Mouse (Mus musculus): ENCODE results near the gene Nucb1.

The Nucb1 gene

GRCm38 (mm10) chr7:45461781-45462180, 48.4 kb downstream of the Nucb1 start:
- DNase-seq (ENCODE audit: low spot score), result no peak

GRCm38 (mm10) chr7:45461326-45461725, 48.9 kb downstream of the Nucb1 start:
- DNase-seq (ENCODE audit: low spot score), result peak; percentile 69

GRCm38 (mm10) chr7:45460860-45461314, 49.3 kb downstream of the Nucb1 start:
- DNase-seq (ENCODE audit: low spot score), result peak; percentile 78

GRCm38 (mm10) chr7:45460377-45460776, 49.8 kb downstream of the Nucb1 start:
- DNase-seq (ENCODE audit: low spot score), result peak; percentile 23

- peak; percentile 97 for DNase-seq (ENCODE audit: low spot score)
Observed at GRCm38 (mm10) chr7:45459564-45460140, 50.6 kb downstream of the Nucb1 start, which contains the start of gene Ftl1. Ftl1 (minus strand) TSS chr7:45459884.

GRCm38 (mm10) chr7:45458748-45459563, 51.2 kb downstream of the Nucb1 start:
- DNase-seq (ENCODE audit: low spot score), result peak; percentile 74

GRCm38 (mm10) chr7:45457204-45458060, 52.8 kb downstream of the Nucb1 start:
- DNase-seq (ENCODE audit: low spot score), result peak; percentile 55

GRCm38 (mm10) chr7:45456721-45457203, 53.4 kb downstream of the Nucb1 start:
- no peak for DNase-seq (ENCODE audit: low spot score)

GRCm38 (mm10) chr7:45455932-45456696, 54.1 kb downstream of the Nucb1 start:
- DNase-seq (ENCODE audit: low spot score), result peak; percentile 26

GRCm38 (mm10) chr7:45454971-45455370, 55.2 kb downstream of the Nucb1 start:
- DNase-seq (ENCODE audit: low spot score), result no peak

GRCm38 (mm10) chr7:45451344-45451982, 58.7 kb downstream of the Nucb1 start:
- peak; percentile 85 for DNase-seq (ENCODE audit: low spot score)

- no peak for DNase-seq (ENCODE audit: low spot score)
Observed at GRCm38 (mm10) chr7:45449974-45450373, 60.2 kb downstream of the Nucb1 start.

GRCm38 (mm10) chr7:45447325-45447990, 62.7 kb downstream of the Nucb1 start:
- DNase-seq (ENCODE audit: low spot score), result peak; percentile 58

GRCm38 (mm10) chr7:45446589-45446988, 63.6 kb downstream of the Nucb1 start:
- DNase-seq (ENCODE audit: low spot score), result no peak

GRCm38 (mm10) chr7:45443526-45444420, 66.4 kb downstream of the Nucb1 start:
- DNase-seq (ENCODE audit: low spot score), result no peak

Measured in MN1 (cell line).